Mouse (Mus musculus) embryonic stem cell, embryonic (primary cell): ENCODE measurements around the gene Mapk8.

Experiments
- CTCF ChIA-PET, 4 experiments: fragments of 300-600 bp in 2 of 4; fragments of 350-600 bp in 2 of 4; sonication (Branson Sonifier 250); formaldehyde crosslinking; loops; one replicate each; lab custom pipeline; 2022; ENCODE audit warnings: inconsistent platforms in 2 of 4; lab: Charles Lee
- POLR2A ChIA-PET, 4 experiments: fragments of 300-600 bp in 2 of 4; fragments of 350-600 bp in 2 of 4; sonication (Branson Sonifier 250); formaldehyde crosslinking; loops; one replicate each; lab custom pipeline; 2022; ENCODE audit warnings: antibody characterized with exemption in 4 of 4, inconsistent platforms in 1 of 4; lab: Charles Lee

Mapk8 gene

DNA sequence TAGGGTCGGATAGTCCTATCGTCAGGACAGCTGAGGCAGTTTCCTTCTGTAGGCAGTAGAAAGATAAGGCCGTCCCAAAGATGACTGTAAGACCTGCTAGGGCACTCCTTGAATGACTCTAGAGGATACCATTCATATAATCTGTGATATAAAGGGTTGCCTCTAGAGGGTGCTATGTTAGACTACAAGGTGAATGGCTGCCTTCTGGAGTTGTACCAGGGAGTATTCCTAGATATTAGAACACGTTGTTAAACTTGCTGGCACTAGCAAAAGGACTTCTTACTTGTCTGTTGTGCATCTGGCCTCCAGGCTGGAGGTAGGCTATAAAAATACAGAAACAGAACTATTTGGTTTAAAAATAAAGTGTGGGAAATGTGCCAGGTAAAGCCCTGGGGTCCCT lies 116.0 kb downstream of the Mapk8 start:
- CTCF ChIA-PET: interaction anchor here in 1 of 4 experiments (1.0 to 1.7 kb wide), 2 partner anchors 28 to 117 kb away, joined by 4 to 7 read pairs; partner anchors contain the start of gene Arhgap22

DNA sequence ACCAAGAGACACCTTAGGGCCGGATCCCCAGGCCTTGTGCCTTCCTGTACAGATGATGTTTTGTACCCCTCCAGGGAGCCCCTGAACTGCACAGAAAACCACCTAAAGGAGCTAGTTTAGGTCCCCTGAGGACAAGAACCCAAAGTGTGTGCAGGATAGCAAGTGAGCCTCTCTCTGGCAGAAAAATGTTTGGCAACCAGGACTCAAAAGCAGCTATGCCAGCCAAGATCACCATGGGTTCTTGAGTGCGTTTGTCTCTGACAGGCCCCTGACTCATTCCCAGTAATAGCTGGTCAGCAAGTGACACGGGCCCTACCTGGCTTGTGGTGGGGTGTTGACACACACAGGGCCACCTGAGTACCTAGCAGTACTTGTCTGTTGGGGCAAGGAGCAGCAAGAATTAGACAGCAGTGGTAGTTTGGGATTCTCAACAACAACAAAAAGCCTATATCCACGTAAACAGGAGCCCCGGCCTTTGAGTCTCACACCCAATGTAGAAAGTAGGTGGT lies 117.6 kb downstream of the Mapk8 start:
- CTCF ChIA-PET: interaction anchor here in 3 of 4 experiments (0.5 to 1.2 kb wide), 5 partner anchors 9 to 374 kb away, joined by 3 to 5 read pairs (median 3); partner anchors contain the start of gene Arhgap22 (in 2 of the 3)
- POLR2A ChIA-PET: interaction anchor here in 2 of 4 experiments (0.9 to 2.3 kb wide), 6 partner anchors 9 to 115 kb away, joined by 3 to 7 read pairs (median 6); partner anchors contain the start of gene Arhgap22 (in 1 of the 2)

More for the DNA sequence above, 116.0 kb downstream of the Mapk8 start:
- POLR2A ChIA-PET: no interaction called here

DNA sequence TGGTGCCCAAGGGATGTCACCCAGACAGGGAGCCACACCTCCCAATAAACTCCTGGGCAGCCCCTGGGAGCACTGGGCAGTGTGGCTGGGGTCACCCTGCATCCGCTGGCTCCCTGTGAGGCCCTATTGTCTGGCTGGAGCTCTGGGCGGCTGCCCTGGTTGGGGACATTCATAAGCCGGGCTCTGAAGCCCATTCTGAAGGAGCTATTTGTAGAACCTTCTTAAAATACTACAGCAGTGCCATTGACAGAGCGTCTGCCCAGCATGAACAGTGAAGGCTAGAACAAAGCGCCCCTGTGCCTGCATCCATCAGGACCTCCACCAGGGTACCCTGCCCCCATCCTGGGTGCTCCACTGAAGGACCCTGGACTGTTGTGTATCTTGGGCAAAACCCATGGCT lies 118.6 kb downstream of the Mapk8 start:
- ChIA-PET CTCF (interaction anchor here in 2 of 4 experiments (1.2 kb wide), 3 partner anchors 8 to 115 kb away, joined by 3 to 5 read pairs (median 5); partner anchors contain the start of gene Arhgap22 (in 1 of the 2)), POLR2A (interaction anchor here in 3 of 4 experiments (0.5 to 2.3 kb wide), 9 partner anchors 8 to 114 kb away, joined by 3 to 7 read pairs (median 5); partner anchors contain the start of gene Arhgap22 (in 1 of the 3))
